11 mouse cellular contexts compared by ENCODE assay signal in genomic region chr1:6094162-6094934, GRCm38 (mm10).
"Had no signal": no experiment of that assay in that cellular context is flagged by ENCODE, and none has a peak within 500 bp of the region (broad histone marks: within the 10 kb centered on the region; RNA-seq: fewer than 3 reads in every experiment).

No protein-coding gene starts in this region.

- DNase-seq: kidney, adult 9 months; kidney, postnatal 36 days; left cerebral cortex, postnatal 4 days; lung, adult 18-20 months; thymus, adult 18-20 months; thymus, postnatal 36 days had no signal

- H3K9me3 ChIP-seq: limb, embryonic 13.5 days; neural tube, embryonic 12.5 days had no signal

- H3K27ac ChIP-seq: kidney, postnatal 0 days; limb, embryonic 13.5 days; liver, embryonic 14.5 days; neural tube, embryonic 12.5 days; stomach, postnatal 0 days had no signal

- H3K27me3 ChIP-seq: limb, embryonic 13.5 days; neural tube, embryonic 12.5 days had no signal

- H3K4me3 ChIP-seq: limb, embryonic 13.5 days; neural tube, embryonic 12.5 days had no signal

- H3K36me3 ChIP-seq: limb, embryonic 13.5 days; neural tube, embryonic 12.5 days had no signal

- H3K4me1 ChIP-seq: limb, embryonic 13.5 days; neural tube, embryonic 12.5 days had no signal

- H3K9ac ChIP-seq: limb, embryonic 13.5 days; liver, embryonic 14.5 days; neural tube, embryonic 12.5 days had no signal

- H3K4me2 ChIP-seq: limb, embryonic 13.5 days; neural tube, embryonic 12.5 days had no signal
